Mouse (Mus musculus) hindbrain, embryonic 10.5 days (tissue): ENCODE results near the gene 2310030G06Rik. TPM values are rescaled to one million over a fixed set of nuclear protein-coding genes. Genes with fewer than 3 reads are reported as not detected.

Experiments
- DNase-seq: peaks from one replicate; pipeline ENCODE4 v3.0.0-alpha.2; 2017; ENCODE audit warnings: low spot score
- H3K27ac ChIP-seq: fragments of 300-500 bp; sonication (generic); 2 replicates; pipeline ENCODE4 v1.5.1; 2016; ENCODE audit warnings: mild to moderate bottlenecking, moderate library complexity
- H3K27me3 ChIP-seq: fragments of 300-500 bp; sonication (generic); 2 replicates; pipeline ENCODE4 v1.6.1; 2016; ENCODE audit warnings: mild to moderate bottlenecking; ENCODE audit not compliant: poor library complexity, insufficient read depth, severe bottlenecking
- H3K36me3 ChIP-seq: fragments of 300-500 bp; sonication (generic); 2 replicates; pipeline ENCODE4 v1.6.1; 2016; ENCODE audit warnings: mild to moderate bottlenecking, moderate library complexity
- H3K4me1 ChIP-seq: fragments of 300-500 bp; sonication (generic); replicated peaks from 2 replicates; pipeline ENCODE4 v1.6.1; 2016; ENCODE audit warnings: mild to moderate bottlenecking
- H3K4me3 ChIP-seq: fragments of 300-500 bp; sonication (generic); 2 replicates; pipeline ENCODE4 v1.5.1; 2016; ENCODE audit warnings: mild to moderate bottlenecking, moderate library complexity
- H3K9me3 ChIP-seq: fragments of 300-500 bp; sonication (generic); 2 replicates; pipeline ENCODE4 v1.6.1; 2016; ENCODE audit warnings: mild to moderate bottlenecking, moderate library complexity
- WGBS: fragments of 180-500 bp; shearing (Covaris S2); methylation state at CpG from one replicate; pipeline ENCODE4 v1.1.7; 2016; 5-methylcytosine and 5-hydroxymethylcytosine counted together
- polyA plus RNA-seq: library from polyadenylated mRNA; unstranded; fragments of >200 nt; fragmentation: Nextera tagmentation; extraction: Ambion mirVana; gene quantifications from 2 replicates; pipeline ENCODE4 v1.2.1, GENCODE M21; 2016

The 2310030G06Rik gene
- polyA plus RNA-seq, result 1.5 and 2.5 TPM in 2 replicates

- peaks cover 40% of the 10 kb centered on the region for H3K27me3 ChIP-seq
- H3K36me3 ChIP-seq, result no peaks in the 10 kb centered on the region
- 2% methylated on average over 19 of the region's 19 CpGs for WGBS
- peak within 1 kb of the TSS; percentile 51 for H3K4me3 ChIP-seq
- peak; percentile 35 for DNase-seq
- H3K4me1 ChIP-seq, result peaks cover 13% of the 10 kb centered on the region
- H3K27ac ChIP-seq, result peak within 1 kb of the TSS; percentile 69
- no peaks in the 10 kb centered on the region for H3K9me3 ChIP-seq
Measured at GRCm38 (mm10) chr9:50746214-50746677, at the start of gene 2310030G06Rik. TSS of gene 2310030G06Rik (minus strand) at chr9:50746536.

GRCm38 (mm10) chr9:50795266-50795665 is 48.9 kb upstream of the 2310030G06Rik start:
- H3K9me3 ChIP-seq, result no peaks in the 10 kb centered on the region
- no peaks in the 10 kb centered on the region for H3K4me1 ChIP-seq
- H3K27me3 ChIP-seq, result no peaks in the 10 kb centered on the region
- H3K4me3 ChIP-seq, result no peak overlapping the region
- H3K36me3 ChIP-seq, result peaks cover 72% of the 10 kb centered on the region
- H3K27ac ChIP-seq, result no peak overlapping the region
- DNase-seq, result no peak
- 94% methylated on average over 3 of the region's 3 CpGs for WGBS

- DNase-seq, result peak; percentile 42
- Histone ChIP-seq H3K4me1 (no peaks in the 10 kb centered on the region), H3K9me3 (no peaks in the 10 kb centered on the region), H3K27ac (no peak overlapping the region), H3K4me3 (no peak overlapping the region), H3K36me3 (peaks cover 96% of the 10 kb centered on the region), H3K27me3 (no peaks in the 10 kb centered on the region)
- WGBS, result 69% methylated on average over 2 of the region's 2 CpGs
Measured at GRCm38 (mm10) chr9:50782155-50782554, 35.8 kb upstream of the 2310030G06Rik start.

GRCm38 (mm10) chr9:50776162-50776760 is 29.9 kb upstream of the 2310030G06Rik start:
- Histone ChIP-seq H3K9me3 (no peaks in the 10 kb centered on the region), H3K4me3 (peak overlapping the region; percentile 97), H3K27me3 (no peaks in the 10 kb centered on the region), H3K36me3 (peaks cover 45% of the 10 kb centered on the region), H3K4me1 (peaks cover 24% of the 10 kb centered on the region), H3K27ac (peak overlapping the region; percentile 95)
- DNase-seq, result no peak
- 78% methylated on average over 11 of the region's 11 CpGs for WGBS

GRCm38 (mm10) chr9:50775662-50776126 is 29.4 kb upstream of the 2310030G06Rik start:
- WGBS, result 1% methylated on average over 30 of the region's 30 CpGs
- Histone ChIP-seq H3K9me3 (no peaks in the 10 kb centered on the region), H3K27me3 (no peaks in the 10 kb centered on the region), H3K27ac (peak overlapping the region; percentile 95), H3K4me1 (peaks cover 24% of the 10 kb centered on the region), H3K4me3 (peak overlapping the region; percentile 97), H3K36me3 (peaks cover 40% of the 10 kb centered on the region)
- DNase-seq, result no peak

- Histone ChIP-seq H3K27me3 (no peaks in the 10 kb centered on the region), H3K4me1 (peaks cover 24% of the 10 kb centered on the region), H3K36me3 (peaks cover 37% of the 10 kb centered on the region), H3K9me3 (no peaks in the 10 kb centered on the region), H3K4me3 (peak within 1 kb of the TSS; percentile 97), H3K27ac (peak within 1 kb of the TSS; percentile 95)
- peak; percentile 90 for DNase-seq
- WGBS, result under 1% methylated on average over 51 of the region's 51 CpGs
Measured at GRCm38 (mm10) chr9:50774991-50775612, 28.8 kb upstream of the 2310030G06Rik start, which contains the start of the genes Alg9 and 1110032A03Rik. TSS of gene Alg9 (plus strand) at chr9:50775019. TSS of gene 1110032A03Rik (minus strand) at chr9:50775520.

GRCm38 (mm10) chr9:50774026-50774462 is 27.7 kb upstream of the 2310030G06Rik start:
- no peak for DNase-seq
- H3K4me3 ChIP-seq, result peak overlapping the region; percentile 97; the same call in 1 of the 2 replicates
- WGBS, result 82% methylated on average over 4 of the region's 4 CpGs

GRCm38 (mm10) chr9:50770011-50770410 is 23.7 kb upstream of the 2310030G06Rik start:
- Histone ChIP-seq H3K36me3 (peaks cover 11% of the 10 kb centered on the region), H3K27me3 (no peaks in the 10 kb centered on the region), H3K27ac (no peak overlapping the region), H3K9me3 (no peaks in the 10 kb centered on the region), H3K4me1 (peaks cover 32% of the 10 kb centered on the region), H3K4me3 (no peak overlapping the region)
- no peak for DNase-seq
- WGBS, result 87% methylated on average over 2 of the region's 2 CpGs

More at GRCm38 (mm10) chr9:50774026-50774462, 27.7 kb upstream of the 2310030G06Rik start:
- Histone ChIP-seq H3K27me3 (no peaks in the 10 kb centered on the region), H3K4me1 (peaks cover 32% of the 10 kb centered on the region), H3K27ac (no peak overlapping the region), H3K9me3 (no peaks in the 10 kb centered on the region), H3K36me3 (peaks cover 26% of the 10 kb centered on the region)

- Histone ChIP-seq H3K4me1 (peaks cover 21% of the 10 kb centered on the region), H3K9me3 (no peaks in the 10 kb centered on the region), H3K27ac (peak within 1 kb of the TSS; percentile 94), H3K27me3 (no peaks in the 10 kb centered on the region), H3K4me3 (peak within 1 kb of the TSS; percentile 69), H3K36me3 (peaks cover 11% of the 10 kb centered on the region)
- WGBS, result 5% methylated on average over 59 of the region's 59 CpGs
- peak; percentile 97 for DNase-seq
Measured at GRCm38 (mm10) chr9:50768107-50769002, 22.0 kb upstream of the 2310030G06Rik start, which contains the start of gene Fdxacb1. TSS of gene Fdxacb1 (plus strand) at chr9:50768236.

- no peak for DNase-seq
- no peaks in the 10 kb centered on the region for H3K9me3 ChIP-seq
- H3K4me1 ChIP-seq, result peaks cover 21% of the 10 kb centered on the region
- WGBS, result 6% methylated on average over 17 of the region's 17 CpGs
- peak overlapping the region; percentile 69 for H3K4me3 ChIP-seq
- no peaks in the 10 kb centered on the region for H3K27me3 ChIP-seq
- peaks cover 11% of the 10 kb centered on the region for H3K36me3 ChIP-seq
- H3K27ac ChIP-seq, result peak overlapping the region; percentile 94
Measured at GRCm38 (mm10) chr9:50767531-50768106, 21.3 kb upstream of the 2310030G06Rik start.

GRCm38 (mm10) chr9:50763331-50763730 is 17.0 kb upstream of the 2310030G06Rik start:
- no peaks in the 10 kb centered on the region for H3K36me3 ChIP-seq
- no peaks in the 10 kb centered on the region for H3K9me3 ChIP-seq
- DNase-seq, result peak; percentile 38
- no peaks in the 10 kb centered on the region for H3K27me3 ChIP-seq
- H3K4me1 ChIP-seq, result peaks cover 7% of the 10 kb centered on the region
- 79% methylated on average over 1 of the region's 1 CpGs for WGBS
- H3K4me3 ChIP-seq, result no peak overlapping the region
- H3K27ac ChIP-seq, result no peak overlapping the region
